Mouse (Mus musculus) erythroblast, embryonic 14.5 days (primary cell): ENCODE measurements around the gene Txn2.

Source experiments
- GATA1 ChIP-seq: IDR thresholded peaks from 2 replicates; pipeline ENCODE4 v1.6.1; 2012; ENCODE audit warnings: low read length, inconsistent platforms, mixed read lengths
- TAL1 ChIP-seq: IDR thresholded peaks from 3 replicates; pipeline ENCODE4 v1.6.1; 2012; ENCODE audit warnings: low read length, inconsistent platforms, mixed read lengths

GRCm38 (mm10) chr15:77915287-77915686 is 13.5 kb downstream of the Txn2 start:
- TF ChIP-seq TAL1 (no peak), GATA1 (no peak)
